11 mouse cellular contexts compared by ENCODE assay signal in genomic region chr11:97677842-97678241, GRCm38 (mm10). TPM values are rescaled to one million over a fixed set of nuclear protein-coding genes. Genes with fewer than 3 reads are reported as not detected.
DNase-seq lines count a peak whose midpoint lies in the region; ATAC-seq lines count a peak whose summit lies in the region.
"Had no signal": no experiment of that assay in that cellular context is flagged by ENCODE, and none has a peak within 500 bp of the region (broad histone marks: within the 10 kb centered on the region; RNA-seq: fewer than 3 reads in every experiment).

No protein-coding gene starts in this region.

- H3K4me2 ChIP-seq in forebrain, embryonic 12.5 days = no peak overlapping the region
- H3K4me2 ChIP-seq in forebrain, embryonic 11.5 days (ENCODE audit: low read depth, low read length, severe bottlenecking) = no peak overlapping the region
- no peak overlapping the region for H3K4me2 ChIP-seq in forebrain, embryonic 14.5 days (ENCODE audit: low read length)
- H3K4me2 ChIP-seq in midbrain, embryonic 14.5 days (ENCODE audit: low read length) = no peak overlapping the region
- H3K4me2 ChIP-seq: liver, embryonic 13.5 days had no signal

- H3K9me3 ChIP-seq in forebrain, embryonic 12.5 days = no peaks in the 10 kb centered on the region
- H3K9me3 ChIP-seq in forebrain, embryonic 11.5 days (ENCODE audit: control insufficient read depth, low read length) = no peaks in the 10 kb centered on the region
- H3K9me3 ChIP-seq in forebrain, embryonic 14.5 days (replicated peaks; ENCODE audit: control insufficient read depth, low read length) = no peaks in the 10 kb centered on the region
- no peaks in the 10 kb centered on the region for H3K9me3 ChIP-seq in midbrain, embryonic 14.5 days (ENCODE audit: control insufficient read depth, low read length)
- H3K9me3 ChIP-seq: liver, embryonic 13.5 days had no signal

- H3K27ac ChIP-seq in forebrain, embryonic 12.5 days = peak overlapping the region; percentile 43; the same call in 1 of the 2 replicates
- no peak overlapping the region for H3K27ac ChIP-seq in forebrain, embryonic 11.5 days (ENCODE audit: low read depth, low read length)
- H3K27ac ChIP-seq in forebrain, embryonic 14.5 days (ENCODE audit: low read depth, low read length) = peak overlapping the region; percentile 33; the same call in 1 of the 2 replicates
- 0 out of 2 replicates have a peak overlapping the region, but pooled peaks have one; percentile 9 for H3K27ac ChIP-seq in midbrain, embryonic 14.5 days (replicated peaks; ENCODE audit: low read depth, low read length)
- H3K27ac ChIP-seq: liver, embryonic 13.5 days had no signal

- DNase-seq in forebrain, embryonic 11.5 days (ENCODE audit: low spot score) = no peak
- DNase-seq in lung, adult 18-20 months = peak; percentile 33 to 57
- DNase-seq in lung, postnatal 14 days = no peak
- no peak for DNase-seq in forebrain, embryonic 14.5 days (ENCODE audit: low spot score)
- no peak for DNase-seq in midbrain, embryonic 14.5 days
- DNase-seq in B cell, adult 2 months = no peak
- DNase-seq in cerebellum, postnatal 14 days = no peak
- DNase-seq: cerebellum, adult 9-10 months; kidney, adult 8-10 months; liver, embryonic 13.5 days had no signal

- peak overlapping the region; percentile 17; the same call in 1 of the 2 replicates for H3K9ac ChIP-seq in forebrain, embryonic 12.5 days
- no peak overlapping the region for H3K9ac ChIP-seq in forebrain, embryonic 11.5 days (ENCODE audit: low read length)
- peak overlapping the region; percentile 25; the same call in 1 of the 2 replicates for H3K9ac ChIP-seq in forebrain, embryonic 14.5 days (ENCODE audit: low read length)
- no peak overlapping the region for H3K9ac ChIP-seq in midbrain, embryonic 14.5 days (replicated peaks; ENCODE audit: low read length)
- H3K9ac ChIP-seq: liver, embryonic 13.5 days had no signal

- WGBS in forebrain, embryonic 12.5 days = 29% methylated on average over 8 of the region's 8 CpGs
- WGBS in forebrain, embryonic 11.5 days = 29% methylated on average over 8 of the region's 8 CpGs
- 45% methylated on average over 8 of the region's 8 CpGs for WGBS in forebrain, embryonic 14.5 days
- WGBS in midbrain, embryonic 14.5 days = 29% methylated on average over 8 of the region's 8 CpGs

- no peak overlapping the region for H3K4me3 ChIP-seq in forebrain, embryonic 12.5 days (replicated peaks)
- no peak overlapping the region for H3K4me3 ChIP-seq in forebrain, embryonic 11.5 days (ENCODE audit: low read depth, low read length)
- no peak overlapping the region for H3K4me3 ChIP-seq in forebrain, embryonic 14.5 days (ENCODE audit: low read depth, low read length)
- H3K4me3 ChIP-seq in midbrain, embryonic 14.5 days (replicated peaks; ENCODE audit: low read depth, low read length) = no peak overlapping the region
- H3K4me3 ChIP-seq: liver, embryonic 13.5 days had no signal

- no peaks in the 10 kb centered on the region for H3K27me3 ChIP-seq in forebrain, embryonic 12.5 days
- no peaks in the 10 kb centered on the region for H3K27me3 ChIP-seq in forebrain, embryonic 11.5 days (ENCODE audit: control insufficient read depth, insufficient read depth, low read length)
- H3K27me3 ChIP-seq in forebrain, embryonic 14.5 days (replicated peaks; ENCODE audit: control insufficient read depth, insufficient read depth, low read length) = no peaks in the 10 kb centered on the region
- H3K27me3 ChIP-seq in midbrain, embryonic 14.5 days (ENCODE audit: control insufficient read depth, insufficient read depth, low read length) = no peaks in the 10 kb centered on the region
- H3K27me3 ChIP-seq: liver, embryonic 13.5 days had no signal

- peaks cover 88% of the 10 kb centered on the region for H3K36me3 ChIP-seq in forebrain, embryonic 12.5 days (replicated peaks)
- H3K36me3 ChIP-seq in forebrain, embryonic 11.5 days (ENCODE audit: control insufficient read depth, insufficient read depth, low read length) = peaks cover 14% of the 10 kb centered on the region
- peaks cover 87% of the 10 kb centered on the region for H3K36me3 ChIP-seq in forebrain, embryonic 14.5 days (ENCODE audit: control insufficient read depth, insufficient read depth, low read length)
- H3K36me3 ChIP-seq in midbrain, embryonic 14.5 days (ENCODE audit: control insufficient read depth, insufficient read depth, low read length) = peaks cover 94% of the 10 kb centered on the region

- peaks cover 30% of the 10 kb centered on the region for H3K4me1 ChIP-seq in forebrain, embryonic 12.5 days
- peaks cover 17% of the 10 kb centered on the region for H3K4me1 ChIP-seq in forebrain, embryonic 11.5 days (replicated peaks; ENCODE audit: control insufficient read depth, insufficient read depth, low read length)
- peaks cover 5% of the 10 kb centered on the region for H3K4me1 ChIP-seq in forebrain, embryonic 14.5 days (ENCODE audit: control insufficient read depth, insufficient read depth, low read length)
- H3K4me1 ChIP-seq in midbrain, embryonic 14.5 days (ENCODE audit: control insufficient read depth, insufficient read depth, low read length) = peaks cover 9% of the 10 kb centered on the region; the same call in 1 of the 2 replicates
- H3K4me1 ChIP-seq: liver, embryonic 13.5 days had no signal

- ATAC-seq in forebrain, embryonic 12.5 days (ENCODE audit: low FRiP score) = no peak
- no peak for ATAC-seq in forebrain, embryonic 11.5 days (replicated peaks; ENCODE audit: low FRiP score)
- 0 out of 2 replicates have a peak, but pooled peaks have one; percentile 9 for ATAC-seq in forebrain, embryonic 14.5 days
- ATAC-seq in midbrain, embryonic 14.5 days (ENCODE audit: low FRiP score, low TSS enrichment) = no peak

RNA-seq across cellular contexts. Expression of gene Cisd3, which starts 7.8 kb away (rescaled TPM):
- polyA plus RNA-seq in forebrain, embryonic 12.5 days (2016; fragmentation: Nextera tagmentation; extraction: Ambion mirVana) = 13.2 and 14.9 TPM in 2 replicates
- polyA plus RNA-seq in forebrain, embryonic 11.5 days (2014; fragmentation: Nextera tagmentation; extraction: Ambion mirVana) = 13.5 and 14.0 TPM in 2 replicates
- polyA plus RNA-seq in forebrain, embryonic 14.5 days (2014; fragmentation: Nextera tagmentation; extraction: Ambion mirVana) = 17.3 and 19.5 TPM in 2 replicates
- 17.4 and 21.8 TPM in 2 replicates for polyA plus RNA-seq in midbrain, embryonic 14.5 days (2014; fragmentation: Nextera tagmentation; extraction: Ambion mirVana)

RNA-seq across cellular contexts. Expression of gene Mllt6, which starts 14.6 kb away (rescaled TPM):
- 3.3 and 3.7 TPM in 2 replicates for polyA plus RNA-seq in forebrain, embryonic 12.5 days (2016; fragmentation: Nextera tagmentation; extraction: Ambion mirVana)
- polyA plus RNA-seq in forebrain, embryonic 11.5 days (2014; fragmentation: Nextera tagmentation; extraction: Ambion mirVana) = 3.4 and 4.9 TPM in 2 replicates
- polyA plus RNA-seq in forebrain, embryonic 14.5 days (2014; fragmentation: Nextera tagmentation; extraction: Ambion mirVana) = 5.0 and 5.9 TPM in 2 replicates
- 6.2 and 9.0 TPM in 2 replicates for polyA plus RNA-seq in midbrain, embryonic 14.5 days (2014; fragmentation: Nextera tagmentation; extraction: Ambion mirVana)

RNA-seq across cellular contexts. Expression of gene Pcgf2, which starts 22.5 kb away (rescaled TPM):
- 24.2 TPM in 2 replicates for polyA plus RNA-seq in forebrain, embryonic 12.5 days (2016; fragmentation: Nextera tagmentation; extraction: Ambion mirVana)
- 24.2 and 25.9 TPM in 2 replicates for polyA plus RNA-seq in forebrain, embryonic 11.5 days (2014; fragmentation: Nextera tagmentation; extraction: Ambion mirVana)
- 17.6 and 21.9 TPM in 2 replicates for polyA plus RNA-seq in forebrain, embryonic 14.5 days (2014; fragmentation: Nextera tagmentation; extraction: Ambion mirVana)
- polyA plus RNA-seq in midbrain, embryonic 14.5 days (2014; fragmentation: Nextera tagmentation; extraction: Ambion mirVana) = 25.5 and 31.2 TPM in 2 replicates

RNA-seq across cellular contexts. Expression of gene Psmb3, which starts 25.4 kb away (rescaled TPM):
- polyA plus RNA-seq in forebrain, embryonic 12.5 days (2016; fragmentation: Nextera tagmentation; extraction: Ambion mirVana) = 457 TPM in 2 replicates
- polyA plus RNA-seq in forebrain, embryonic 11.5 days (2014; fragmentation: Nextera tagmentation; extraction: Ambion mirVana) = 463 and 510 TPM in 2 replicates
- polyA plus RNA-seq in forebrain, embryonic 14.5 days (2014; fragmentation: Nextera tagmentation; extraction: Ambion mirVana) = 530 and 674 TPM in 2 replicates
- 456 and 503 TPM in 2 replicates for polyA plus RNA-seq in midbrain, embryonic 14.5 days (2014; fragmentation: Nextera tagmentation; extraction: Ambion mirVana)

RNA-seq across cellular contexts. Expression of gene Epop, which starts 48.3 kb away (rescaled TPM):
- polyA plus RNA-seq in forebrain, embryonic 12.5 days (2016; fragmentation: Nextera tagmentation; extraction: Ambion mirVana) = 10.0 and 11.9 TPM in 2 replicates
- polyA plus RNA-seq in forebrain, embryonic 11.5 days (2014; fragmentation: Nextera tagmentation; extraction: Ambion mirVana) = 13.8 and 15.8 TPM in 2 replicates
- polyA plus RNA-seq in forebrain, embryonic 14.5 days (2014; fragmentation: Nextera tagmentation; extraction: Ambion mirVana) = 2.5 and 3.3 TPM in 2 replicates
- polyA plus RNA-seq in midbrain, embryonic 14.5 days (2014; fragmentation: Nextera tagmentation; extraction: Ambion mirVana) = 1.9 and 2.8 TPM in 2 replicates

Comparison
In these comparisons a context has a peak if more than half of its experiments do, and no peak if none do; other contexts are left out.
1. H3K9ac ChIP-seq: peak in forebrain, embryonic 12.5 days (single experiment) and forebrain, embryonic 14.5 days (single experiment); none in forebrain, embryonic 11.5 days (single experiment) and midbrain, embryonic 14.5 days (single experiment).
2. DNase-seq: peak in lung, adult 18-20 months (2 of 2); none in forebrain, embryonic 11.5 days (single experiment), lung, postnatal 14 days (single experiment), forebrain, embryonic 14.5 days (single experiment), midbrain, embryonic 14.5 days (single experiment), B cell, adult 2 months (0 of 2) and cerebellum, postnatal 14 days (0 of 2).